Comparison of ENCODE assay signal across 25 mouse cellular contexts in genomic region chr2:129313934-129314333, GRCm38 (mm10). TPM values are rescaled to one million over a fixed set of nuclear protein-coding genes. Genes with fewer than 3 reads are reported as not detected.
DNase-seq lines count a peak whose midpoint lies in the region; ATAC-seq and TF ChIP-seq lines count a peak whose summit lies in the region.
"Had no signal": no experiment of that assay in that cellular context is flagged by ENCODE, and none has a peak within 500 bp of the region (broad histone marks: within the 10 kb centered on the region; RNA-seq: fewer than 3 reads in every experiment).

No protein-coding gene starts in this region.

- intact Hi-C loops in heart, adult 2 months (cut with DNase I) = no loop called here

- H3K4me1 ChIP-seq in lung, postnatal 0 days (ENCODE audit: insufficient read depth, low read depth, low read length) = no peaks in the 10 kb centered on the region
- H3K4me1 ChIP-seq in heart, adult 2 months (ENCODE audit: control insufficient read depth, insufficient read depth, low read length) = no peaks in the 10 kb centered on the region
- H3K4me1 ChIP-seq: forebrain, embryonic 13.5 days; liver, embryonic 13.5 days; lung, embryonic 15.5 days had no signal

- H3K27me3 ChIP-seq in lung, postnatal 0 days (replicated peaks; ENCODE audit: insufficient read depth, low read length) = no peaks in the 10 kb centered on the region
- H3K27me3 ChIP-seq in heart, adult 2 months (ENCODE audit: control insufficient read depth, insufficient read depth, low read length) = no peaks in the 10 kb centered on the region
- H3K27me3 ChIP-seq: forebrain, embryonic 13.5 days; liver, embryonic 13.5 days; lung, embryonic 15.5 days; megakaryocyte, embryonic 14.5 days; Patski had no signal

- no peak overlapping the region for H3K4me2 ChIP-seq in lung, postnatal 0 days (replicated peaks; ENCODE audit: low read depth, low read length)
- H3K4me2 ChIP-seq: forebrain, embryonic 13.5 days; liver, embryonic 13.5 days; lung, embryonic 15.5 days had no signal

- no peak for TF ChIP-seq EP300 in lung, postnatal 0 days (IDR thresholded peaks at IDR 0.05)
- TF ChIP-seq EP300 in heart, adult 2 months (IDR thresholded peaks at IDR 0.05; ENCODE audit: insufficient read depth, low read depth, low read length) = no peak

- 89% methylated on average over 1 of the region's 1 CpGs for WGBS in lung, postnatal 0 days
- 85% methylated on average over 1 of the region's 1 CpGs for WGBS in heart, adult 2 months

- H3K4me3 ChIP-seq in lung, postnatal 0 days (ENCODE audit: low read depth, low read length) = no peak overlapping the region
- H3K4me3 ChIP-seq in heart, adult 2 months = no peak overlapping the region
- H3K4me3 ChIP-seq: forebrain, embryonic 13.5 days; hindbrain, embryonic 10.5 days; liver, embryonic 13.5 days; lung, embryonic 15.5 days; megakaryocyte, embryonic 14.5 days; myocyte had no signal

- H3K9ac ChIP-seq in lung, postnatal 0 days (replicated peaks; ENCODE audit: low read depth) = no peak overlapping the region
- H3K9ac ChIP-seq in heart, adult 2 months (ENCODE audit: low read depth, low read length) = no peak overlapping the region
- H3K9ac ChIP-seq: forebrain, embryonic 13.5 days; liver, embryonic 13.5 days; lung, embryonic 15.5 days had no signal

- H3K36me3 ChIP-seq in lung, postnatal 0 days (ENCODE audit: insufficient read depth, low read length) = no peaks in the 10 kb centered on the region
- H3K36me3 ChIP-seq in heart, adult 2 months (ENCODE audit: control insufficient read depth, insufficient read depth, low read length) = no peaks in the 10 kb centered on the region
- H3K36me3 ChIP-seq: hindbrain, embryonic 10.5 days; liver, embryonic 13.5 days; lung, embryonic 15.5 days had no signal

- TF ChIP-seq CTCF in lung, postnatal 0 days (IDR thresholded peaks at IDR 0.05) = no peak
- TF ChIP-seq CTCF in heart, adult 2 months (IDR thresholded peaks at IDR 0.05) = no peak

- DNase-seq in lung, postnatal 0 days (ENCODE audit: low spot score) = peak; percentile 14
- DNase-seq in lung, postnatal 10 days = no peak
- DNase-seq in induced T-regulatory cell, adult 2 months (ENCODE audit: low read depth) = peak; percentile 23
- no peak for DNase-seq in kidney, adult 8-10 months
- DNase-seq in heart, adult 2 months = no peak
- DNase-seq: adrenal gland, postnatal 25 days; cerebellum, adult 2 months; gastrocnemius, postnatal 10 days; kidney, adult 18-20 months; kidney, postnatal 14 days; liver, embryonic 13.5 days; midbrain, embryonic 14.5 days; thymus, postnatal 4 days had no signal

- ATAC-seq in lung, postnatal 0 days = no peak
- ATAC-seq in CD4-positive, CD25-positive, alpha-beta regulatory T cell, adult 4 months = peak; percentile 77
- ATAC-seq in neutrophil, adult 5-6 weeks (ENCODE audit: extremely low read depth, insufficient number of reproducible peaks, low FRiP score, poor library complexity, severe bottlenecking) = peak; percentile 84
- ATAC-seq in erythroid progenitor cell, adult 5-6 weeks (replicated peaks; ENCODE audit: low FRiP score, poor library complexity, severe bottlenecking) = no peak
- ATAC-seq: forebrain, embryonic 13.5 days; hindbrain, postnatal 0 days; Patski had no signal

- H3K79me2 ChIP-seq in heart, adult 2 months (replicated peaks; ENCODE audit: control insufficient read depth, insufficient read depth, low read length) = no peaks in the 10 kb centered on the region

- no peaks in the 10 kb centered on the region for H3K9me3 ChIP-seq in lung, postnatal 0 days (ENCODE audit: low read length)
- H3K9me3 ChIP-seq: forebrain, embryonic 13.5 days; hindbrain, embryonic 10.5 days; liver, embryonic 13.5 days; lung, embryonic 15.5 days; megakaryocyte, embryonic 14.5 days had no signal

- H3K27ac ChIP-seq in lung, postnatal 0 days (ENCODE audit: low read length) = no peak overlapping the region
- H3K27ac ChIP-seq in heart, adult 2 months = no peak overlapping the region
- H3K27ac ChIP-seq: forebrain, embryonic 13.5 days; hindbrain, embryonic 10.5 days; hindbrain, postnatal 0 days; liver, embryonic 13.5 days; lung, embryonic 15.5 days had no signal

- TF ChIP-seq POLR2A in heart, adult 2 months (IDR thresholded peaks at IDR 0.05; ENCODE audit: insufficient read depth, low read depth, low read length) = no peak

RNA-seq across cellular contexts. Expression of gene Il1a, which starts 4.2 kb away (rescaled TPM):
- polyA plus RNA-seq in lung, postnatal 0 days (2015; fragmentation: Nextera tagmentation; extraction: Ambion mirVana) = 0.66 and 4.5 TPM in 2 replicates
- not detected for polyA plus RNA-seq in CD4-positive, CD25-positive, alpha-beta regulatory T cell, adult 4 months (2017; shearing (Covaris generic))
- total RNA-seq in neutrophil, adult 5-6 weeks (2017) = 0.98 and 1.9 TPM in 2 replicates
- not detected in 2 replicates for total RNA-seq in erythroid progenitor cell, adult 5-6 weeks (2015; ENCODE audit: low replicate concordance)
- 0.51 and 1.1 TPM in 2 replicates for total RNA-seq in erythroid progenitor cell, adult 5-6 weeks (2017; ENCODE audit: low replicate concordance)
- not detected for total RNA-seq in heart, adult 2 months (2021)
- not detected in 2 replicates for polyA plus RNA-seq in heart, adult 2 months (2012; rRNA removed)
- total RNA-seq: adrenal gland, postnatal 25 days; gastrocnemius, postnatal 10 days; hindbrain, postnatal 0 days had no signal
- polyA plus RNA-seq: embryonic facial prominence, embryonic 11.5 days; hindbrain, embryonic 10.5 days; limb, embryonic 11.5 days; myocyte had no signal

RNA-seq across cellular contexts. Expression of gene Ckap2l, which starts 16.9 kb away (rescaled TPM):
- 2.6 and 3.2 TPM in 2 replicates for polyA plus RNA-seq in lung, postnatal 0 days (2015; fragmentation: Nextera tagmentation; extraction: Ambion mirVana)
- polyA plus RNA-seq in CD4-positive, CD25-positive, alpha-beta regulatory T cell, adult 4 months (2017; shearing (Covaris generic)) = 1 to 10 TPM; 3.7 to 8.0 TPM
- 0.47 and 0.98 TPM in 2 replicates for total RNA-seq in neutrophil, adult 5-6 weeks (2017)
- 286 and 290 TPM in 2 replicates for total RNA-seq in erythroid progenitor cell, adult 5-6 weeks (2015; ENCODE audit: low replicate concordance)
- 162 and 200 TPM in 2 replicates for total RNA-seq in erythroid progenitor cell, adult 5-6 weeks (2017; ENCODE audit: low replicate concordance)
- under 1 TPM; 0.29 to 0.55 TPM for total RNA-seq in heart, adult 2 months (2021)
- 0.08 and 0.20 TPM in 2 replicates for polyA plus RNA-seq in heart, adult 2 months (2012; rRNA removed)

RNA-seq across cellular contexts. Expression of gene Il1b, which starts 57.0 kb away (rescaled TPM):
- 5.0 and 12.4 TPM in 2 replicates for polyA plus RNA-seq in lung, postnatal 0 days (2015; fragmentation: Nextera tagmentation; extraction: Ambion mirVana)
- polyA plus RNA-seq in CD4-positive, CD25-positive, alpha-beta regulatory T cell, adult 4 months (2017; shearing (Covaris generic)) = under 1 TPM in 1 of 2 experiments, not detected in 1; 0.31 TPM
- 7,111 and 7,665 TPM in 2 replicates for total RNA-seq in neutrophil, adult 5-6 weeks (2017)
- 1.1 and 7.5 TPM in 2 replicates for total RNA-seq in erythroid progenitor cell, adult 5-6 weeks (2015; ENCODE audit: low replicate concordance)
- total RNA-seq in erythroid progenitor cell, adult 5-6 weeks (2017; ENCODE audit: low replicate concordance) = 2.3 TPM in 1 of 2 replicates, not detected in the other
- total RNA-seq in heart, adult 2 months (2021) = under 1 TPM; 0.27 to 0.94 TPM
- 0.86 and 1.3 TPM in 2 replicates for polyA plus RNA-seq in heart, adult 2 months (2012; rRNA removed)
- total RNA-seq: adrenal gland, postnatal 25 days had no signal
- polyA plus RNA-seq: hindbrain, embryonic 10.5 days; hindbrain, postnatal 0 days; lung, embryonic 15.5 days; midbrain, embryonic 14.5 days; Patski had no signal

Comparison
In these comparisons a context has a peak if more than half of its experiments do, and no peak if none do; other contexts are left out.
1. DNase-seq: peak in lung, postnatal 0 days (single experiment) and induced T-regulatory cell, adult 2 months (single experiment); none in lung, postnatal 10 days (single experiment), kidney, adult 8-10 months (0 of 2) and heart, adult 2 months (0 of 2).
2. ATAC-seq: peak in CD4-positive, CD25-positive, alpha-beta regulatory T cell, adult 4 months (single experiment) and neutrophil, adult 5-6 weeks (single experiment); none in lung, postnatal 0 days (single experiment) and erythroid progenitor cell, adult 5-6 weeks (single experiment).
3. RNA of gene Ckap2l, which starts 16.9 kb away (total RNA-seq): 162 to 290 TPM in erythroid progenitor cell, adult 5-6 weeks; 0.29 to 0.55 TPM in heart, adult 2 months and 0.47 to 0.98 TPM in neutrophil, adult 5-6 weeks; every median in the first group is over 10 times any median in the second.
4. RNA of gene Il1b, which starts 57.0 kb away (total RNA-seq): 7,111 to 7,665 TPM in neutrophil, adult 5-6 weeks; 1.1 to 7.5 TPM in erythroid progenitor cell, adult 5-6 weeks and 0.27 to 0.94 TPM in heart, adult 2 months; every median in the first group is over 100 times any median in the second.